Mouse (Mus musculus) thymus, adult 2 months (tissue): Measurements from ENCODE around the gene Usp5. TPM values are rescaled to one million over a fixed set of nuclear protein-coding genes. Genes with fewer than 3 reads are reported as not detected.

Experiments
- DNase-seq: peaks from one replicate; pipeline ENCODE4 v3.0.0; 2021
- H3K27ac ChIP-seq: fragments of 200-500 bp; 2 replicates; pipeline ENCODE4 v1.5.1; 2012; ENCODE audit warnings: low read length, control low read depth; ENCODE audit not compliant: control insufficient read depth, insufficient read depth
- H3K27me3 ChIP-seq: fragments of 200-500 bp; 2 replicates; pipeline ENCODE4 v1.6.1; 2012; ENCODE audit warnings: mild to moderate bottlenecking, low read length, moderate library complexity, mixed read lengths; ENCODE audit not compliant: control insufficient read depth, insufficient read depth
- H3K36me3 ChIP-seq: fragments of 200-500 bp; 2 replicates; pipeline ENCODE4 v1.6.1; 2012; ENCODE audit warnings: mild to moderate bottlenecking, low read length, moderate library complexity; ENCODE audit not compliant: control insufficient read depth, insufficient read depth
- H3K4me1 ChIP-seq: fragments of 200-500 bp; replicated peaks from 2 replicates; pipeline ENCODE4 v1.6.1; 2012; ENCODE audit warnings: low read length; ENCODE audit not compliant: control insufficient read depth, insufficient read depth
- H3K4me3 ChIP-seq: fragments of 200-500 bp; 2 replicates; pipeline ENCODE4 v1.5.1; 2012; ENCODE audit warnings: mild to moderate bottlenecking, low read length, control low read depth, moderate library complexity; ENCODE audit not compliant: control insufficient read depth, insufficient read depth
- CTCF ChIP-seq: fragments of 200-500 bp; IDR thresholded peaks from 2 replicates; pipeline ENCODE4 v1.5.1; 2012; ENCODE audit warnings: mild to moderate bottlenecking, control low read depth, low read length, moderate library complexity, borderline replicate concordance; ENCODE audit not compliant: control insufficient read depth, poor library complexity, insufficient read depth; ENCODE audit errors: extremely low read depth
- POLR2A ChIP-seq: fragments of 200-500 bp; IDR thresholded peaks from 2 replicates; pipeline ENCODE4 v1.6.1; 2012; ENCODE audit warnings: mild to moderate bottlenecking, low read length, control low read depth, moderate library complexity; ENCODE audit not compliant: control insufficient read depth, poor library complexity, insufficient read depth; ENCODE audit errors: extremely low read depth
- WGBS: fragments of 180-500 bp; shearing (Covaris S2); methylation state at CpG from one replicate; pipeline ENCODE4 v1.1.7; 2018; 5-methylcytosine and 5-hydroxymethylcytosine counted together
- polyA plus RNA-seq: library from polyadenylated mRNA; depleted of rRNA; stranded (reverse); fragments of >200 nt; gene quantifications from 2 replicates; pipeline ENCODE4 v1.2.3, GENCODE M21; 2012

Usp5 gene
- polyA plus RNA-seq, 1 experiment, result 121 TPM

- H3K27me3 ChIP-seq, result no peaks in the 10 kb centered on the region
- H3K27ac ChIP-seq, result no peak overlapping the region
- peaks cover 15% of the 10 kb centered on the region for H3K4me1 ChIP-seq
- no peak overlapping the region for H3K4me3 ChIP-seq
- peaks cover 31% of the 10 kb centered on the region for H3K36me3 ChIP-seq
- WGBS, result 95% methylated on average over 4 of the region's 4 CpGs
- no peak for TF ChIP-seq CTCF
- no peak for TF ChIP-seq POLR2A
- no peak for DNase-seq
Observed at GRCm38 (mm10) chr6:124816611-124817010, 12.7 kb downstream of the Usp5 start.

DNA sequence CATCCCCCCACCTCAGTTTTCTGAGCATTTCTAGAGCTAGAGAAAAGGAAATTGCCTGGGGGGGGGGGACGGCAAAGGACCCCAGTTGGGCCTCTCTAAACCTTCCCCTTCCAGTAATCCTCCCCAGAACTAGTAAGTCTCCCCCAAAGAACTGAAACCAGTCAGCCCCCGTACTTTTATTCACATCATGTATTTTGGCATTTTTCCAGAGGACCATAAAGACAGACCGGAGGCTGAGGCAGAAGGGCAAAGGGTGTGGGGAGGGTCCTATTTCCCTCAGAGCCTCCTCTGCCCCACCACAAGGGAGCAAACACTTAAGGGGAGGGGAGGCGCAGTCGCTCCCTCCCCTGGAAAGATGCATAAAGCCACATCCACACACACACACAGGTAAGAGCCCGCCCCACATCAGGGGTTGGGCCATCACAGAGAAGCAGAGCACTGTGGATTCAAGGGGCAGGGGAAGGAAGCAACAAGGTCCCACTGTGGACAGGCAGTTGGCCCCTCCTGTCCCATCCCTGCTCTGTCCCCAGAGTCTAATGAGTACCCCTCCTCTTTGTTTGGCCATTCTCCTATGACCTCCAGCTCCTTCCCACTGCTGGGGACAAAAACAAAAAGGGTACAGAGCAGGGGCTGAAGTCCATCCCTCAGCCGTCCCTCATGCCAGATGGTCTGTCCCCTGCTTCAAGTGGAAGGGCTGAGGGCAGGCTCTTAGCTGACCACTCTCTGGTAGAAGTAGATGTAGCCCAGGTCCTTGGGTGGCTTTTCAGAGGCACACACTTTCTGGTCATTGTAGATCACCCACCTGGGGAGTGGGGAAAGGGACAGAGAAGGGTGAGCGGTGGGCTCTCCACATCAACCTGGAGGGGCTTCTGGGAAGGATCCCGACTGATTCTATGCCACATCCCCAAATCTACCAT is 14.2 kb downstream of the Usp5 start:
- TF ChIP-seq POLR2A (no peak), CTCF (no peak)
- Histone ChIP-seq H3K4me1 (peaks cover 15% of the 10 kb centered on the region), H3K27me3 (no peaks in the 10 kb centered on the region), H3K4me3 (no peak overlapping the region), H3K36me3 (peaks cover 19% of the 10 kb centered on the region), H3K27ac (no peak overlapping the region)
- 93% methylated on average over 9 of the region's 9 CpGs for WGBS
- DNase-seq, result no peak

DNA sequence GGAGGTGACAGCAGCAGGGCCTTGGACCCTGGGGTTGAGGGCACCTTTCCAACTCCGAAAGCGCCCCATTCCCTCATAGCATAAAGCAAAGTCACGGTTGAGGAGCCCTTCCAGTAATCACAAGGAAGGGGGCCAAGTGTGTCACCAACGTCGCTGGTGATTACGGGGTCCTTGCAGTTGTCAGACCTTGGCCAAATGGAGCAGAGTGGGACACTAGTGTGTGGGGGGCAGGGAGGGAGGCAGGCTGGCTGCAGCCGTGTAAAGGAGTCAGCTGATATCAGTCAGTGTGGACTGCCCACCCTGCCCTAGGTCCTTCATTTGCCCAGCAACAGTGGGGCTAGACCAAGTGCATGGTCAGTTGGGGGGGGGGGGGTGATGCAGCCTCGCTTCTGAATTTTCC is 14.8 kb downstream of the Usp5 start:
- Histone ChIP-seq H3K27ac (no peak overlapping the region), H3K27me3 (no peaks in the 10 kb centered on the region), H3K4me3 (peak overlapping the region; percentile 60; the same call in 1 of the 2 replicates), H3K4me1 (peaks cover 20% of the 10 kb centered on the region), H3K36me3 (peaks cover 12% of the 10 kb centered on the region; the same call in 1 of the 2 replicates)
- TF ChIP-seq CTCF, result no peak
- TF ChIP-seq POLR2A, result no peak
- no peak for DNase-seq
- WGBS, result 73% methylated on average over 8 of the region's 8 CpGs

DNA sequence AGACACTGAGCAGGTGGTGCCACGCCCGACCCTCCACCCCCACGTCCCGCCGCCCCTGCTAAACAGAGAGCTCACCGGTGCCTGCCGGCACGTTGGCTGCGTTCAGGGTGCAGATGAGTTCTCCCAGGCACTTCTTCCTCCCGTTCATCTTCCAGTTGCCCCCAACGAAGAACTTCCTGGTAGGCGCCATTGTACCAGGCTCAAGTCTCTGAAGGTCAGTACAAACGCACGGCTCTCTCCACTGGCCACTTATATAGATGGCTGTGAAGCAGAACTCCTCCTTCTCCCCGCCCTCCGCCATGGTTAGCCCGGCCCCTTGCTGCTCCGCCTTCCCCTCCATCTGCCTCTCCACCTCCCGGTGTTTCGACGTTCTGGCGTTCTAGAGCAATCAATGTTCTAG is 15.4 kb downstream of the Usp5 start, which contains the start of gene Tpi1:
Gene Tpi1, minus strand, starts transcription at position 364 of the 400 bp plus-strand sequence.
- Histone ChIP-seq H3K36me3 (peaks cover 9% of the 10 kb centered on the region; the same call in 1 of the 2 replicates), H3K4me1 (peaks cover 24% of the 10 kb centered on the region), H3K27ac (no peak within 1 kb of the TSS), H3K27me3 (no peaks in the 10 kb centered on the region), H3K4me3 (peak within 1 kb of the TSS; percentile 60)
- TF ChIP-seq CTCF (no peak), POLR2A (0 out of 2 replicates have a peak, but pooled peaks have one; percentile 26)
- DNase-seq, result peak; percentile 80
- under 1% methylated on average over 22 of the region's 22 CpGs for WGBS

GRCm38 (mm10) chr6:124813496-124813895 is 15.8 kb downstream of the Usp5 start:
- Histone ChIP-seq H3K27me3 (no peaks in the 10 kb centered on the region), H3K27ac (no peak overlapping the region), H3K4me1 (peaks cover 29% of the 10 kb centered on the region), H3K36me3 (peaks cover 9% of the 10 kb centered on the region; the same call in 1 of the 2 replicates), H3K4me3 (peak overlapping the region; percentile 60)
- TF ChIP-seq CTCF (no peak), POLR2A (no peak)
- DNase-seq, result peak; percentile 65
- under 1% methylated on average over 18 of the region's 18 CpGs for WGBS

DNA sequence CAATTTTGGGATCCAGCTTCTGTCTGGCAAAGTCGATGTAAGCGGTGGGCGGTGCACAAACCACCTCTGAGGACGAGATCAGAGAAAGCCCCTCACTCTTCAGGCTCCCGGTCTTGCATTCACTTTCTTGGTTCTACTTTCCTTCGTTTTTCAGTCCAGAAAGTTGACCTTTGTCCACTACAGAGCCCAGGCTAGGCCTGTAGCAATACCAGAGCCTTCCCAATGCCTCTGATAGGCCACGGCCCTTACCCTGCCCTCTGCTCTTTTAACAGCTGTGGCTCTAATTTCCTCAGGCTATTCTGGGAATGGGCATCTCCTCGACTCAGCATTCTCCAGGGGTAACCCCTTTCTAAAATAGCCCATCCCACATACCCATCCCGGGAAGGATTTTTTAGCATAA is 16.4 kb downstream of the Usp5 start:
- TF ChIP-seq POLR2A (no peak), CTCF (no peak)
- peaks cover 7% of the 10 kb centered on the region; the same call in 1 of the 2 replicates for H3K36me3 ChIP-seq
- H3K27me3 ChIP-seq, result no peaks in the 10 kb centered on the region
- peak overlapping the region; percentile 60 for H3K4me3 ChIP-seq
- WGBS, result 51% methylated on average over 9 of the region's 9 CpGs
- DNase-seq, result no peak
- H3K27ac ChIP-seq, result no peak overlapping the region
- H3K4me1 ChIP-seq, result peaks cover 29% of the 10 kb centered on the region
